Mouse (Mus musculus): ENCODE measurements around the gene C130032M10Rik. TPM values are rescaled to one million over a fixed set of nuclear protein-coding genes. Genes with fewer than 3 reads are reported as not detected.

C130032M10Rik gene
- total RNA-seq, 1 experiment from 2014 or later = not detected

DNA sequence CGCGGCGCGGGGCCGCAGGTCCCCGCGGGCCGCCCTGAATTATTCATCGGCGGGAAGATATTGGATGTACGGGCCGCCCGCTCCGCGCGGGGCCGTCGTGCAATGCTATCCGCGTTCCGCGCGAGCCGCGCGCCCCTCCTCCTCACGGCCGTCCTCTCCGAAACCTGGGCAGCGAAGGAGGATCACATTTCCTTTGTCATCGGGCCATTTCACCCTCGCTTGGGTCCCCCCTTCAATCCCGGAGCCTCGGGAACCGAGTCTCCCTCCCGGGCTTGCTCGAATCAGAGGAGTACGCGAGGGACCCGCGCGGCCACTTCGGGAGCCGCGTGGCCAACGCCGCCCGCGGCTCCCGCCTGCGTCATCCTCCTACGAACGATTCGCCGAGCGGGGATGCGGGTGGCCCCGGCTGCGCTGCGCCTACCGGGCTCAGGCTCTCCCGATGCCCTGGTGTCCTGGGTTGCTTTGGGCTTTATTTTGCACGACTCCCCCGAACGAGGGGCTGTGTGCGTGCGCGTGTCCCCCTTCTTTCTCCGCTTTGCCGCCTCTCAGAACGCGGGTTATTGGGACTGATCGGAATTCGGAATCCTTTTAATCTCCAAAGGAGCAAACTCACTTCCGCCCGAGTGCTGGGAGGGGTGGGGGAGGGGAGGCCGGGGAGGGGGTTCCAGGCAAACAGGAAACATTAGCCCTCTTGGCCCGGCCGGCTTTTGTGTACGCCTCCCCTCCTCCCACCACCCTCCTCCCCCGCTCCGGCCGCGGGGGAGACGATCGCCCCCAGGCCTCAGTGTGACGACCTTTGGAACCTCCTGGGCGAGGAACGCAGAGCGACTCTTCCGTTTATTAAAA, 48.5 kb downstream of the C130032M10Rik start, which contains the start of gene Trim71:
Gene Trim71 (minus strand): TSS at position 609 of the 846 bp plus-strand sequence.
- ATAC-seq (replicated peaks; ENCODE audit: insufficient number of reproducible peaks, low FRiP score, low TSS enrichment, poor library complexity, severe bottlenecking) = no peak

DNA sequence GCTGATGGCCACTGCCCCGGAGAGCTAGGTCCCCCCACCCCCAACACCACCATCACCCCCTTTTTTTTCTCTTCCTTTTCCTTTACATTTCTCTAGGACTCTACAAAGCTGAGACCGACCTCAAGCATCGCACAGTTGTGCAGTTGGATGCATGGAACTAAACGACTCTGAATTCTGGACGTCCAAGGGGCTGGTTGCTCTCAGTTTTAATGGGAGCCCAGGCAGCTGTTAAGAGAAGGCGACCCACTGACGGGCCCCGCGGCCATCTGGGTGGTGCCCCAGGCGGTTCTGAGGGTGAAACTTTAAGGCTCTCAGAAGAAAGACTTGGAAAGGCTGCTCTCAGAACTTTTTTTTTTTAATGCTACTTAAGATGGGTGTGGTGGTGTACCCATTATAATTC, 49.2 kb downstream of the C130032M10Rik start:
- no peak for ATAC-seq (replicated peaks; ENCODE audit: insufficient number of reproducible peaks, low FRiP score, low TSS enrichment, poor library complexity, severe bottlenecking)

Other genes starting within 250 kb of the C130032M10Rik start
- gene Bcl2a1c, start 185.6 kb upstream of the C130032M10Rik start, total RNA-seq (2017) = not detected in 3 replicates
- 0.43 to 7.9 TPM (median 4.4 TPM) in 3 replicates for gene Crtap, start 125.0 kb upstream of the C130032M10Rik start, total RNA-seq (2017)
- 10.1 to 14.1 TPM (median 10.7 TPM) in 3 replicates for gene Glb1, start 114.6 kb upstream of the C130032M10Rik start, total RNA-seq (2017)
- 4.4 to 9.6 TPM (median 7.1 TPM) in 3 replicates for gene Tmppe, start 114.6 kb upstream of the C130032M10Rik start, total RNA-seq (2017)
- 0.19 to 0.43 TPM (median 0.38 TPM) in 3 replicates for gene Ccr4, start 10.8 kb upstream of the C130032M10Rik start, total RNA-seq (2017)
- gene Trim71, start 48.7 kb downstream of the C130032M10Rik start, total RNA-seq (2017) = 0.10 TPM in 1 of 3 replicates, not detected in the others
- gene Cnot10, start 124.5 kb downstream of the C130032M10Rik start, total RNA-seq (2017) = 32.0 to 44.8 TPM (median 42.1 TPM) in 3 replicates
- 66.7 to 93.5 TPM (median 91.6 TPM) in 3 replicates for gene Dync1li1, start 173.1 kb downstream of the C130032M10Rik start, total RNA-seq (2017)
- 131 to 163 TPM (median 138 TPM) in 3 replicates for gene Cmtm6, start 215.4 kb downstream of the C130032M10Rik start, total RNA-seq (2017)

Data from monocyte, adult 5-6 weeks (primary cell).